Mouse (Mus musculus) heart, embryonic 15.5 days (tissue): ENCODE data around the gene Slc17a9. TPM values are rescaled to one million over a fixed set of nuclear protein-coding genes. Genes with fewer than 3 reads are reported as not detected.
"Not testable (repeated sequence)": the region's sequence is repeated elsewhere in the genome, so short reads cannot be mapped to it uniquely, and the experiment has no call there.

ENCODE experiments used
- ATAC-seq: fragments of 200-750 bp; cut with Nextera tagmentation; replicated peaks from 2 replicates; pipeline ENCODE4 v1.8.0; 2017; ENCODE audit warnings: low read depth, moderate TSS enrichment; ENCODE audit not compliant: insufficient number of reproducible peaks, insufficient read depth, low FRiP score
- H3K27ac ChIP-seq: fragments of 300-500 bp; sonication (generic); 2 replicates; pipeline ENCODE4 v1.5.1; 2015; ENCODE audit warnings: mild to moderate bottlenecking, inconsistent platforms
- H3K27me3 ChIP-seq: fragments of 300-500 bp; sonication (generic); 2 replicates; pipeline ENCODE4 v1.6.1; 2015; ENCODE audit warnings: inconsistent platforms
- H3K36me3 ChIP-seq: fragments of 300-500 bp; sonication (generic); 2 replicates; pipeline ENCODE4 v1.6.1; 2015; ENCODE audit warnings: mild to moderate bottlenecking, inconsistent platforms
- H3K4me1 ChIP-seq: fragments of 300-500 bp; sonication (generic); replicated peaks from 2 replicates; pipeline ENCODE4 v1.6.1; 2015; ENCODE audit warnings: inconsistent platforms
- H3K4me2 ChIP-seq: fragments of 300-500 bp; sonication (generic); 2 replicates; pipeline ENCODE4 v1.6.1; 2015; ENCODE audit warnings: inconsistent platforms, mild to moderate bottlenecking, moderate library complexity
- H3K4me3 ChIP-seq: fragments of 300-500 bp; sonication (generic); 2 replicates; pipeline ENCODE4 v1.5.1; 2015; ENCODE audit warnings: mild to moderate bottlenecking, inconsistent platforms
- H3K9ac ChIP-seq: fragments of 300-500 bp; sonication (generic); 2 replicates; pipeline ENCODE4 v1.6.1; 2015; ENCODE audit warnings: mild to moderate bottlenecking, inconsistent platforms
- H3K9me3 ChIP-seq: fragments of 300-500 bp; sonication (generic); replicated peaks from 2 replicates; pipeline ENCODE4 v1.6.1; 2016; ENCODE audit warnings: inconsistent platforms
- WGBS: fragments of 180-500 bp; shearing (Covaris S2); methylation state at CpG from one replicate; pipeline ENCODE4 v1.1.7; 2015; ENCODE audit warnings: mixed read lengths; 5-methylcytosine and 5-hydroxymethylcytosine counted together
- polyA plus RNA-seq: library from polyadenylated mRNA; unstranded; fragments of >200 nt; fragmentation: Nextera tagmentation; extraction: Ambion mirVana; gene quantifications from 2 replicates; pipeline ENCODE4 v1.2.1, GENCODE M21; 2015

The Slc17a9 gene
- polyA plus RNA-seq, 1 experiment from 2014 or later: 0.48 TPM

- Histone ChIP-seq H3K4me3 (peak overlapping the region; percentile 100), H3K27me3 (no peaks in the 10 kb centered on the region), H3K27ac (no peak overlapping the region), H3K4me2 (peak overlapping the region; percentile 69), H3K36me3 (peaks cover 28% of the 10 kb centered on the region), H3K9ac (peak overlapping the region; percentile 100), H3K9me3 (no peaks in the 10 kb centered on the region), H3K4me1 (peaks cover 23% of the 10 kb centered on the region)
- ATAC-seq: no peak
- 65% methylated on average over 4 of the region's 4 CpGs for WGBS
Observed at GRCm38 (mm10) chr2:180711527-180711926, 13.5 kb upstream of the Slc17a9 start.

GRCm38 (mm10) chr2:180712037-180712689 lies 12.9 kb upstream of the Slc17a9 start:
- no peak for ATAC-seq
- H3K36me3 ChIP-seq: peaks cover 34% of the 10 kb centered on the region
- WGBS: 88% methylated on average over 5 of the region's 5 CpGs
- no peaks in the 10 kb centered on the region for H3K27me3 ChIP-seq
- peaks cover 23% of the 10 kb centered on the region for H3K4me1 ChIP-seq
- no peak overlapping the region for H3K27ac ChIP-seq
- H3K9me3 ChIP-seq: no peaks in the 10 kb centered on the region
- no peak overlapping the region for H3K4me3 ChIP-seq
- H3K9ac ChIP-seq: no peak overlapping the region
- no peak overlapping the region for H3K4me2 ChIP-seq

- Histone ChIP-seq H3K36me3 (peaks cover 57% of the 10 kb centered on the region), H3K4me1 (peaks cover 14% of the 10 kb centered on the region)
- not testable (repeated sequence) for H3K4me3 ChIP-seq, H3K27ac ChIP-seq, ATAC-seq, H3K4me2 ChIP-seq, H3K27me3 ChIP-seq, H3K9me3 ChIP-seq, H3K9ac ChIP-seq
- WGBS: 87% methylated on average over 5 of the region's 5 CpGs
Observed at GRCm38 (mm10) chr2:180722748-180723147, 2.3 kb upstream of the Slc17a9 start.

DNA sequence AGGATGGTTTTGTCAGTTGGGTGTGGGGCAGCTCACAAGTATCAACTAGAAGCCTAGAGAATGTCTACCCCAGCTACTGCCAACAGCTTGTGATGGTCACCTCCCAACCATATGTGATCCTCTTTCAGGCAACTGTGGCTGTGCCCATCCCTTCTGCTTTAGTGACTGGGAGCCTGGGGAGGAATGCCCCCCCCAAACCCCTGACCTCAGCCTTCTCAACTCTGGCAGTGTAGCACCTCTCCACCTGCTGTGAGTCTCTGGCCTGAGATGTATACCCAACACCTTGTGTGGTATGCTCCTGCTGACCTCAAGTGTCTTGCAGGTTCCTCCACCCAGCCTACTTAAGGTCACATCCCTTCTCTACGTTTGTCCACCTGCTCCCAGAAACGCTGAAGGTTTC lies 1.2 kb upstream of the Slc17a9 start:
- no peak overlapping the region for H3K9ac ChIP-seq
- peaks cover 14% of the 10 kb centered on the region for H3K4me1 ChIP-seq
- no peaks in the 10 kb centered on the region for H3K9me3 ChIP-seq
- ATAC-seq: no peak
- WGBS: 63% methylated on average over 2 of the region's 2 CpGs
- H3K27ac ChIP-seq: no peak overlapping the region
- H3K4me3 ChIP-seq: no peak overlapping the region
- H3K4me2 ChIP-seq: no peak overlapping the region
- no peaks in the 10 kb centered on the region for H3K27me3 ChIP-seq
- H3K36me3 ChIP-seq: peaks cover 46% of the 10 kb centered on the region

- Histone ChIP-seq H3K36me3 (peaks cover 32% of the 10 kb centered on the region), H3K9me3 (no peaks in the 10 kb centered on the region), H3K4me3 (peak overlapping the region; percentile 29), H3K4me1 (peaks cover 14% of the 10 kb centered on the region), H3K9ac (peak overlapping the region; percentile 41; the same call in 1 of the 2 replicates), H3K4me2 (peak overlapping the region; percentile 61), H3K27me3 (no peaks in the 10 kb centered on the region), H3K27ac (no peak overlapping the region)
- 3% methylated on average over 6 of the region's 6 CpGs for WGBS
- no peak for ATAC-seq
Observed at GRCm38 (mm10) chr2:180725414-180725778, 333 bp downstream of the Slc17a9 start.

DNA sequence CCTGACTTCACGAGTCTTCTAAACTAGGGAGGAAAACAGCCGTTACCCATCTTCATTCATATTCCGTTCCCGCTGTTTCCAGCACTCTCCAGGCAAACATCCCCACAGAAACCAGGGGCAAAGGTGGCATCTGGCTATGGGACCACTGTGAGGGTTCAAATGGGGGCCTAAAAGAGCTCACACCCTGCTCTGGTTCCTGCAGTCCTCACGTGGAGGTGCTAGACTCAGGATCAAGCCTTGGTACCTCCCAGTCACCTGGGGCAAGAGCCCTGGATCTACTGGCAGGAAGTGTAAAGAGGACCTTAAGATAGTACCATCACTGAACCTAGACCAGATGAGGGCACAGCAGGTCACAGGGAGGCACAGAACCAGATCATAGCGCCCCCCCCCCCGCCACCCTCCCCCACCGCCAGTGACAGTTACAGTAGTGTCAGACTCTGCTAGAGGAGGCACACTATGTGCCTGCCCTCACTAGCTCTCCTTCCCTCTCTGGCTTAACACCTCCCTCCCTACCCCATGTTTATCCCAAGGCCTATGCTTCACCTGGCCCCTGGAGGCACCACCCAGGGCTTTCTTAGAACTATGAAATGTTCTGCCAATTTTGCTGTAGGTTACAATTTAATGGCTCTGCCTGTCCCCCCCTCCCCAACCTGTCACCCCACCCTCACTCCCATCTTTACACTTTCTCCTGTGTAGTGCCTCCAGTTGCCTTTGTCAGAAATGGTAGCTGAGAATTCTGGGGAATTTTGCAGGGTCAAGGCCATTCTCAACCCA lies 980 bp downstream of the Slc17a9 start:
- Histone ChIP-seq H3K4me2 (peak overlapping the region; percentile 61), H3K4me3 (peak overlapping the region; percentile 29), H3K36me3 (peaks cover 26% of the 10 kb centered on the region), H3K4me1 (peaks cover 15% of the 10 kb centered on the region), H3K9ac (no peak overlapping the region), H3K9me3 (no peaks in the 10 kb centered on the region), H3K27ac (no peak overlapping the region), H3K27me3 (no peaks in the 10 kb centered on the region)
- ATAC-seq: no peak
- 27% methylated on average over 7 of the region's 8 CpGs for WGBS

- 48% methylated on average over 6 of the region's 6 CpGs for WGBS
- H3K4me2 ChIP-seq: no peak overlapping the region
- no peaks in the 10 kb centered on the region for H3K27me3 ChIP-seq
- no peak overlapping the region for H3K9ac ChIP-seq
- peaks cover 18% of the 10 kb centered on the region for H3K36me3 ChIP-seq
- H3K4me3 ChIP-seq: no peak overlapping the region
- H3K27ac ChIP-seq: no peak overlapping the region
- no peak for ATAC-seq
- H3K4me1 ChIP-seq: peaks cover 18% of the 10 kb centered on the region
- no peaks in the 10 kb centered on the region for H3K9me3 ChIP-seq
Observed at GRCm38 (mm10) chr2:180726658-180727442, 1.8 kb downstream of the Slc17a9 start.

- no peak for ATAC-seq
- peaks cover 18% of the 10 kb centered on the region for H3K4me1 ChIP-seq
- H3K27ac ChIP-seq: no peak overlapping the region
- WGBS: 53% methylated on average over 4 of the region's 4 CpGs
- H3K9ac ChIP-seq: no peak overlapping the region
- no peak overlapping the region for H3K4me2 ChIP-seq
- no peak overlapping the region for H3K4me3 ChIP-seq
- H3K36me3 ChIP-seq: peaks cover 12% of the 10 kb centered on the region
- no peaks in the 10 kb centered on the region for H3K27me3 ChIP-seq
- H3K9me3 ChIP-seq: no peaks in the 10 kb centered on the region
Observed at GRCm38 (mm10) chr2:180727613-180728021, 2.6 kb downstream of the Slc17a9 start.

DNA sequence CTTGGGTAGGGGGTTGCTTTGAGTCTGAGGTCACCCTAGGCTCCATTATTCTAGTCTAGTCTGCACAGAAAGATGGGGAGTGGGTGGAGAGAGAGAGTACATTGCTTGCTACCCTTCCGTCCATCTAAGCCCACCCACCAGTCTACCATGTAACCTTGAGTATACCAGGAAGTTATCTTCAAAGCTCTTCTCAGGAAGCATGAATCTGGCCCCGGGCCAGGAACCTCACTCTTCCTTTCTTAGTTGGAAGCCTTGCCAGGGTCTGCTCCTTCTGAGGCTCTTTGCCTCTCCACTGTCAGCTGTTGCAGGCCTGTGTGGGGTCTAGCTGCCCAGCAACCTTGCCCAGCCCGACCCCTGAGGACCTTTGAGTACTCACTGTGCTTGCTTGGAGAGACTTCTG lies 6.0 kb downstream of the Slc17a9 start:
- 50% methylated on average over 3 of the region's 3 CpGs for WGBS
- no peaks in the 10 kb centered on the region for H3K36me3 ChIP-seq
- H3K4me1 ChIP-seq: peaks cover 4% of the 10 kb centered on the region; the same call in 1 of the 2 replicates
- H3K9me3 ChIP-seq: no peaks in the 10 kb centered on the region
- H3K27ac ChIP-seq: no peak overlapping the region
- H3K9ac ChIP-seq: no peak overlapping the region
- no peak for ATAC-seq
- no peaks in the 10 kb centered on the region; the same call in 1 of the 2 replicates for H3K27me3 ChIP-seq
- H3K4me2 ChIP-seq: no peak overlapping the region
- H3K4me3 ChIP-seq: no peak overlapping the region

DNA sequence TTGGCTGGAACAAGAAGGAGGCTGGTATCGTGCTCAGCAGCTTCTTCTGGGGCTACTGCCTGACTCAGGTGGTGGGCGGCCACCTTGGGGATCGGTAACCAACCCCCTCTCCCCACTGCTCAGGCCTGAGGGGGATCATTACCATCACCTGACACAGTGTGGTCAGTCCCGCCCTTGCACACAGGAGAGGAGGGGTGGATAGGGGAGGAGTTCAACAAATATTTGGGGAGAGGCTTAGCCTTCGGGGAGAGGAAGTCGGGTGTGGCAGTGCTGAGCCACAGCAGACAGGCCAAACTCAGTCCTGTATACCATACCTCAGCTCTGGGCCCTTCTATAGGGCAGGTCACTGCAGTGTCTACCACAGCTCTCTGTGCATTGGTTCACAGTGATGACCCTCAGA lies 6.9 kb downstream of the Slc17a9 start:
- Histone ChIP-seq H3K27ac (no peak overlapping the region), H3K9ac (no peak overlapping the region), H3K36me3 (no peaks in the 10 kb centered on the region), H3K27me3 (no peaks in the 10 kb centered on the region; the same call in 1 of the 2 replicates), H3K4me1 (0 out of 2 replicates have a peak, but pooled peaks cover 4% of the 10 kb centered on the region), H3K4me2 (no peak overlapping the region), H3K4me3 (no peak overlapping the region), H3K9me3 (no peaks in the 10 kb centered on the region)
- WGBS: 67% methylated on average over 6 of the region's 6 CpGs
- ATAC-seq: no peak

- Histone ChIP-seq H3K27me3 (peaks cover 5% of the 10 kb centered on the region; the same call in 1 of the 2 replicates), H3K27ac (no peak overlapping the region), H3K4me2 (no peak overlapping the region), H3K36me3 (no peaks in the 10 kb centered on the region), H3K9me3 (no peaks in the 10 kb centered on the region), H3K9ac (no peak overlapping the region), H3K4me1 (peaks cover 4% of the 10 kb centered on the region; the same call in 1 of the 2 replicates), H3K4me3 (no peak overlapping the region)
- no peak for ATAC-seq
- 67% methylated on average over 7 of the region's 7 CpGs for WGBS
Observed at GRCm38 (mm10) chr2:180735232-180735631, 10.2 kb downstream of the Slc17a9 start.
